Mouse (Mus musculus): ENCODE measurements around the gene Pdia6.

DNA sequence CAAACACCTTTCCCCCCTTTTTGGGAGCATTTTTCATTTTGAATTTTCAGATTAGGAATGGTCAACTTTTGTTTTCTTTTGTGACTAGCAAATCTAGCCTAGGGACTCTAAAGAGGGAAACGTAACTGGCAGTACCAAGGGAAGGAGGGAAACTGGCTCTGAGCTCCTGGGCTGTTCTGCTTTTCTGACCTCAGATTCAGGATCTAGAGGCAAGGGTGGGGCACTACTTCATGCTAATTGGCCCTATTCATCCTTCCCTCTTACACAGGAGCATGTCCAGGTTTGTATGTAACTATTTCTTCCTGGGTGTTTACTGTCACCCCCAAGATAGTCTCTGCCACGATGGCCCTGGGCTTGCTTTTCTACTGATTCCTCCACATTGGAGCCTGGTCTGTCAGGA lies 30.6 kb downstream of the Pdia6 start:
- TF ChIP-seq CTCF (IDR thresholded peaks at IDR 0.05; ENCODE audit: insufficient read depth, low read length), result no peak
- TF ChIP-seq POLR2A (IDR thresholded peaks at IDR 0.05; ENCODE audit: borderline replicate concordance, extremely low read depth, low read depth, low read length), result no peak

Data from lung, adult 2 months (tissue).